Mouse (Mus musculus): ENCODE data around the gene Lgals2. TPM values are rescaled to one million over a fixed set of nuclear protein-coding genes. Genes with fewer than 3 reads are reported as not detected.
"Not testable (repeated sequence)": the region's sequence is repeated elsewhere in the genome, so short reads cannot be mapped to it uniquely, and the experiment has no call there.

Lgals2 gene
- polyA plus RNA-seq, 1 experiment from 2014 or later: not detected

- H3K27me3 ChIP-seq: no peaks in the 10 kb centered on the region
- no peak for ATAC-seq (ENCODE audit: low read depth)
- H3K4me2 ChIP-seq: no peak overlapping the region
- peaks cover 21% of the 10 kb centered on the region; the same call in 1 of the 2 replicates for H3K4me1 ChIP-seq (replicated peaks)
- H3K9ac ChIP-seq: no peak overlapping the region
- H3K9me3 ChIP-seq: no peaks in the 10 kb centered on the region
- H3K36me3 ChIP-seq: peaks cover 70% of the 10 kb centered on the region
- no peak overlapping the region for H3K4me3 ChIP-seq
- no peak overlapping the region for H3K27ac ChIP-seq (replicated peaks)
- 67% methylated on average over 7 of the region's 7 CpGs for WGBS
Measured at GRCm38 (mm10) chr15:78892440-78892839, 37.1 kb upstream of the Lgals2 start.

DNA sequence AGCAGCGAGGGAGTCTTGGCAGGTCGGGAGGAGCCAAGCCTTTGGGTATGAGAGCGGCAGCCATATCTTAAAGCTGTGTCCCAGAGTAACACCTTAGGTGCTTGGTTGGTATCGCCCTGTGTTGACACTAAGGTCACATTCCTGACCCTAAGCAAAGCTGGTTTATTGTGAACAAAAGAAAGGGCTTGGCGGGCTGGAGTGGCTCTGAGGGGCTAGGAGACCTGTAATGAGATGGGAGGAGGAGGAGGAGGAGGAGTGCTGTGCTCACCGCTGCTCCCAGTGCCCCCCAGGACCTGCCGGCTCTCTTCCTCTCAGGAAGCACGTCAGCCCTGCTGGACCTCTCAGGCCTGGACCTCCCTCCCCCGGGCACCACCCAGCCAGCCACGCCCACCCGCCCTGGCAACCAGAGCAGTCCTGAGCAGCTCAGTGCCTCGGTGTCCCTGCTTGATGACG, 34.1 kb upstream of the Lgals2 start:
- peaks cover 94% of the 10 kb centered on the region for H3K36me3 ChIP-seq
- no peak overlapping the region for H3K27ac ChIP-seq (replicated peaks)

GRCm38 (mm10) chr15:78881828-78882227, 26.5 kb upstream of the Lgals2 start:
- H3K4me1 ChIP-seq (replicated peaks): peaks cover 16% of the 10 kb centered on the region
- no peak overlapping the region for H3K4me2 ChIP-seq
- 88% methylated on average over 3 of the region's 3 CpGs for WGBS
- no peaks in the 10 kb centered on the region for H3K27me3 ChIP-seq
- H3K27ac ChIP-seq (replicated peaks): no peak overlapping the region
- no peak for ATAC-seq (ENCODE audit: low read depth)
- no peaks in the 10 kb centered on the region for H3K9me3 ChIP-seq
- peaks cover 68% of the 10 kb centered on the region for H3K36me3 ChIP-seq
- no peak overlapping the region for H3K4me3 ChIP-seq
- no peak overlapping the region for H3K9ac ChIP-seq

More for the DNA sequence above, 34.1 kb upstream of the Lgals2 start:
- Histone ChIP-seq H3K4me1 (replicated peaks) (peaks cover 14% of the 10 kb centered on the region; the same call in 1 of the 2 replicates), H3K4me2 (no peak overlapping the region), H3K4me3 (no peak overlapping the region), H3K27me3 (no peaks in the 10 kb centered on the region), H3K9ac (no peak overlapping the region), H3K9me3 (no peaks in the 10 kb centered on the region)
- no peak for ATAC-seq (ENCODE audit: low read depth)
- WGBS: 44% methylated on average over 13 of the region's 13 CpGs

- H3K9ac ChIP-seq: peak overlapping the region; percentile 27; the same call in 1 of the 2 replicates
- no peak overlapping the region for H3K4me3 ChIP-seq
- H3K9me3 ChIP-seq: no peaks in the 10 kb centered on the region
- WGBS: 94% methylated on average over 8 of the region's 8 CpGs
- peaks cover 54% of the 10 kb centered on the region for H3K36me3 ChIP-seq
- no peak overlapping the region for H3K4me2 ChIP-seq
- H3K27me3 ChIP-seq: no peaks in the 10 kb centered on the region
- H3K4me1 ChIP-seq (replicated peaks): peaks cover 29% of the 10 kb centered on the region
- H3K27ac ChIP-seq (replicated peaks): no peak overlapping the region
- ATAC-seq (ENCODE audit: low read depth): no peak
Measured at GRCm38 (mm10) chr15:78880432-78880831, 25.1 kb upstream of the Lgals2 start.

GRCm38 (mm10) chr15:78878792-78879516, 23.6 kb upstream of the Lgals2 start:
- WGBS: 68% methylated on average over 6 of the region's 7 CpGs
- H3K4me3 ChIP-seq; ATAC-seq (ENCODE audit: low read depth); H3K27ac ChIP-seq (replicated peaks); H3K9me3 ChIP-seq; H3K27me3 ChIP-seq: not testable (repeated sequence)
- peak overlapping the region; percentile 92; the same call in 1 of the 2 replicates for H3K4me2 ChIP-seq
- H3K36me3 ChIP-seq: peaks cover 41% of the 10 kb centered on the region
- H3K9ac ChIP-seq: peak overlapping the region; percentile 91; the same call in 1 of the 2 replicates
- peaks cover 35% of the 10 kb centered on the region for H3K4me1 ChIP-seq (replicated peaks)

GRCm38 (mm10) chr15:78877810-78878390, 22.6 kb upstream of the Lgals2 start:
- H3K4me1 ChIP-seq (replicated peaks): peaks cover 39% of the 10 kb centered on the region
- ATAC-seq (ENCODE audit: low read depth): peak; percentile 42; the same call in 1 of the 2 replicates
- WGBS: 0% methylated on average over 15 of the region's 17 CpGs
- H3K27me3 ChIP-seq: no peaks in the 10 kb centered on the region
- peaks cover 30% of the 10 kb centered on the region for H3K36me3 ChIP-seq
- H3K4me3 ChIP-seq: peak overlapping the region; percentile 79
- H3K27ac ChIP-seq (replicated peaks): peak overlapping the region; percentile 99
- peak overlapping the region; percentile 91 for H3K9ac ChIP-seq
- H3K4me2 ChIP-seq: peak overlapping the region; percentile 92
- no peaks in the 10 kb centered on the region for H3K9me3 ChIP-seq

GRCm38 (mm10) chr15:78876991-78877809, 21.9 kb upstream of the Lgals2 start, which contains the start of gene Gga1:
TSS of gene Gga1 (plus strand) at chr15:78877190.
- Histone ChIP-seq H3K4me1 (replicated peaks) (peaks cover 39% of the 10 kb centered on the region), H3K9me3 (no peaks in the 10 kb centered on the region), H3K4me2 (peak within 1 kb of the TSS; percentile 92), H3K36me3 (peaks cover 23% of the 10 kb centered on the region), H3K27ac (replicated peaks) (peak within 1 kb of the TSS; percentile 99), H3K4me3 (peak within 1 kb of the TSS; percentile 79), H3K27me3 (no peaks in the 10 kb centered on the region), H3K9ac (peak within 1 kb of the TSS; percentile 91)
- under 1% methylated on average over 61 of the region's 95 CpGs for WGBS
- peak; percentile 90 for ATAC-seq (ENCODE audit: low read depth)

- ATAC-seq (ENCODE audit: low read depth): peak; percentile 34; the same call in 1 of the 2 replicates
- 3% methylated on average over 17 of the region's 17 CpGs for WGBS
- H3K27ac ChIP-seq (replicated peaks): peak overlapping the region; percentile 99
Measured at GRCm38 (mm10) chr15:78876258-78876696, 20.9 kb upstream of the Lgals2 start.

GRCm38 (mm10) chr15:78875537-78875936, 20.2 kb upstream of the Lgals2 start:
- peaks cover 6% of the 10 kb centered on the region; the same call in 1 of the 2 replicates for H3K36me3 ChIP-seq
- peak overlapping the region; percentile 79; the same call in 1 of the 2 replicates for H3K4me3 ChIP-seq
- 74% methylated on average over 5 of the region's 5 CpGs for WGBS
- no peaks in the 10 kb centered on the region for H3K9me3 ChIP-seq
- H3K9ac ChIP-seq: peak overlapping the region; percentile 91
- no peaks in the 10 kb centered on the region for H3K27me3 ChIP-seq
- H3K4me2 ChIP-seq: peak overlapping the region; percentile 92
- H3K27ac ChIP-seq (replicated peaks): peak overlapping the region; percentile 99
- peaks cover 39% of the 10 kb centered on the region for H3K4me1 ChIP-seq (replicated peaks)
- ATAC-seq (ENCODE audit: low read depth): no peak

More at GRCm38 (mm10) chr15:78876258-78876696, 20.9 kb upstream of the Lgals2 start:
- Histone ChIP-seq H3K4me2 (peak overlapping the region; percentile 92), H3K36me3 (peaks cover 14% of the 10 kb centered on the region), H3K9ac (peak overlapping the region; percentile 91), H3K4me3 (peak overlapping the region; percentile 79), H3K4me1 (replicated peaks) (peaks cover 39% of the 10 kb centered on the region), H3K9me3 (no peaks in the 10 kb centered on the region), H3K27me3 (no peaks in the 10 kb centered on the region)

DNA sequence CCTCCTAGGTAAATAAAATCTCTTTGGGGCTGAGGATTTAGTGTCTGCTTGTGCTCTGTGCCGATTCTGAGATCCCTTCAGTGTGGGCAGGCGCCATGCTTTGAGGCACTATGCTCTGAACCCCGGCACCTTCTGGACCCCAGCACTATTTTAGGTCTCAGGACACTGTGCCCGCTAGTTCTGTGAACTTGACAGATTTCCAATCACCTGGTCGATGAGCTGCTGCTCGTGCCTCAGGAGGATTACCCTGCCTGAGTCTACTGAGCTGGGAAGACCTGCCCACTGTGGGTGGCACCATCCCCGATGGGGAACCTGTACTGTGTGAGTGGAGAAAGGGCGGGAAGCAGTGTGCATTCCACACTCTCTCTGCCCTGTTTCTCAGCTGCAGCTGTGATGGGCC, 19.7 kb upstream of the Lgals2 start:
- Histone ChIP-seq H3K27ac (replicated peaks) (no peak overlapping the region), H3K9me3 (no peaks in the 10 kb centered on the region), H3K4me2 (no peak overlapping the region), H3K9ac (peak overlapping the region; percentile 91; the same call in 1 of the 2 replicates), H3K4me1 (replicated peaks) (peaks cover 39% of the 10 kb centered on the region), H3K27me3 (no peaks in the 10 kb centered on the region), H3K4me3 (no peak overlapping the region), H3K36me3 (0 out of 2 replicates have a peak, but pooled peaks cover 2% of the 10 kb centered on the region)
- 85% methylated on average over 8 of the region's 8 CpGs for WGBS
- ATAC-seq (ENCODE audit: low read depth): no peak

DNA sequence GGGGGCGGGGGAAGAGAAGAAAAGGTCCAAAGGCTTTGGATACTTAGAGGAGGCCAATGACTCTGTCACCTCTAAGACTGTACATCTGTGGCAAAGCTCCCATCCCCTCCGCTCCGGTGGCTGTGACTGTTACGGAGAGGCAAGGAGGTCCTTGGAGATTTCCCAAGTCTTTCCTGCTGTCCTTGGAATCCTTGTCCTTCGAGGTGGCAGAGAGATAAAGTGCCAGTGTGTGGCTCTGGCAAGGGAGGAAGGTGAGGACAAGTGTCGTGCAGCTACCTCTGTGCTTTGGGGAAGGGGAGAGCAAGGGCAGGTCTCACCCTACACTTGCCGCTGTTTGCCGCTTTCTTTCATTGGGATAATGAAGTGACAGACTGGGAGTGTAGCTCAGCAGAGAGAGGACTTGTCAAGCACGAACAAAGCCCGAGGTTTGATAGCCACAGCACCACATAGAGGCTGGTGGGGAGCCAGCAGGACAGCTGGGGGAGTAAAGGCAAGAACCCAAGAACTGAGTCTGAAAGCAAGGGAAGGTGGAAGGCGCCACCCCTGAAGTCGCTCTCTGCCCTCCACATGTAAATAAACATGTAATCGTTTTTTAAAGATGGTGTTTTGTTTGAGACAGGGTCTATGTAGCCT, 18.6 kb upstream of the Lgals2 start:
- H3K27ac ChIP-seq (replicated peaks): 0 out of 2 replicates have a peak overlapping the region, but pooled peaks have one; percentile 42
- no peak for ATAC-seq (ENCODE audit: low read depth)
- no peaks in the 10 kb centered on the region for H3K27me3 ChIP-seq
- H3K9ac ChIP-seq: 0 out of 2 replicates have a peak overlapping the region, but pooled peaks have one; percentile 14
- H3K4me3 ChIP-seq: no peak overlapping the region
- H3K9me3 ChIP-seq: no peaks in the 10 kb centered on the region
- H3K36me3 ChIP-seq: no peaks in the 10 kb centered on the region
- 57% methylated on average over 13 of the region's 13 CpGs for WGBS
- peaks cover 36% of the 10 kb centered on the region for H3K4me1 ChIP-seq (replicated peaks)
- H3K4me2 ChIP-seq: no peak overlapping the region

All from neural tube, embryonic 13.5 days (tissue).